Mouse (Mus musculus) MEL (cell line): ENCODE results near the gene Tdrd7.

ENCODE experiments used
- CTCF ChIP-seq, 3 experiments: IDR thresholded peaks in 2 of 3; conservative IDR thresholded peaks in 1 of 3; 2 replicates each; pipeline ENCODE4 v1.5.1; 2011 to 2012; ENCODE audit warnings: low read length in 3 of 3, low read depth in 2 of 3, mild to moderate bottlenecking in 2 of 3, improper control_type of control experiment in 1 of 3, inconsistent platforms in 1 of 3, mixed read lengths in 1 of 3, moderate library complexity in 1 of 3; ENCODE audit not compliant: control insufficient read depth in 1 of 3, insufficient read depth in 1 of 3, poor library complexity in 1 of 3, severe bottlenecking in 1 of 3
- MEF2A ChIP-seq: IDR thresholded peaks from 2 replicates; pipeline ENCODE4 v1.6.1; 2014; ENCODE audit warnings: low read depth, mild to moderate bottlenecking, inconsistent platforms, low read length, improper control_type of control experiment; ENCODE audit not compliant: poor library complexity, insufficient replicate concordance, severe bottlenecking; ENCODE audit errors: extremely low read depth
- POLR2A ChIP-seq, 2 experiments: IDR thresholded peaks; 2 replicates each; pipeline ENCODE4 v1.6.1; 2011 to 2012; ENCODE audit warnings: low read length in 2 of 2, mild to moderate bottlenecking in 2 of 2, control low read depth in 1 of 2, improper control_type of control experiment in 1 of 2, low read depth in 1 of 2, moderate library complexity in 1 of 2; ENCODE audit not compliant: control insufficient read depth in 1 of 2, insufficient read depth in 1 of 2, poor library complexity in 1 of 2
- POLR2AphosphoS5 ChIP-seq: IDR thresholded peaks from 2 replicates; pipeline ENCODE4 v1.6.1; 2012; ENCODE audit warnings: low read depth, borderline replicate concordance, mild to moderate bottlenecking, inconsistent platforms, low read length, moderate library complexity, mixed read lengths
- ZC3H11A ChIP-seq: IDR thresholded peaks from 2 replicates; pipeline ENCODE4 v1.6.1; 2012; ENCODE audit warnings: low read depth, mild to moderate bottlenecking, inconsistent platforms, low read length, improper control_type of control experiment

DNA sequence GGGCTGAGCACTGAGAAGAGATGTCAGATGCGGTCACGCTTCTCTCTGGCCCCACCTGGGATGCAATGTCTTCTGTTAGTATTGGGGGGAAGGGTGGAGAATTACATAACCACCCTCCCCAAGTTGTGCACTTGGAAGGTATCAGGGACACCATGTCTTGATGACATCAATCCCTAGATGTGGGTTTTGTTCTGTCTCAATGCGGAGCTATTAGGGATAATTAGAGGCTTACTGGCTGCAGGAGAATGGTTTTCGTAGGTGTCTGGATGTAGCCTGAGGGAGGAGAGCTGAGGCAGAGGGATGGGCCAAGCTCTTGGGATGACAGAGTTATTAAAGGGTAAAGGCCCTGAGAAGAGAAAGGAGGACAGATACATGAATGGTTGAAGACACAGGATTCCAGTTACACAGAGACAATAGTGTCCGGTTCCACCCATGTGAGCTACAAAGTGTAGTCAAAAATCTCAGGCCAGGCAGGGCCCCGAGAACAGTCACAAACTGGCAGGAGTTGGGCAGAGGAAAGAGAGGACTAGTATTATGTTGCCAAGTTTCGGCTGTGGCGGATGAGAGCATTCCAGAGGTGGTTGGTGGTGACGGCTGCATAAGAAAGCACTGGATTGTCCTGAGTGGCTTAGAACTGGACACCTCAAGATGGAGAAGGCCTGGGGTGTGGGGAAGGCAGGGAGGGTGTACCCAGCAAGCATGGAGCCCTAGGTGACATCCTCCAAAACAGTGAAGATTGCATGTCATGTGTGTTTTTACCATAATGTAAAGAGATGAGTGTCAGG lies 88.4 kb downstream of the Tdrd7 start:
- no peak for TF ChIP-seq CTCF (IDR thresholded peaks at IDR 0.05 in 2 of 3, conservative IDR thresholded peaks at IDR 0.05 in 1 of 3; ENCODE audit: control insufficient read depth in 1 of 3, insufficient read depth in 1 of 3, low read depth in 2 of 3, low read length in 3 of 3, poor library complexity in 1 of 3, severe bottlenecking in 1 of 3)
- TF ChIP-seq ZC3H11A = no peak
- TF ChIP-seq POLR2AphosphoS5 = no peak
- no peak for TF ChIP-seq MEF2A
- no peak for TF ChIP-seq POLR2A (IDR thresholded peaks at IDR 0.05; ENCODE audit: control insufficient read depth in 1 of 2, insufficient read depth in 1 of 2, low read depth in 1 of 2, low read length in 2 of 2, poor library complexity in 1 of 2)
